Mouse (Mus musculus) spleen, adult 10 weeks (tissue): ENCODE data around the gene Mrgprb4. TPM values are rescaled to one million over a fixed set of nuclear protein-coding genes. Genes with fewer than 3 reads are reported as not detected.

ENCODE experiments used
- polyA plus RNA-seq: library from polyadenylated mRNA; stranded (reverse); fragments of 350-450 nt; fragmentation: Illumina TruSeq; extraction: RNeasy Lipid Tissue Mini Kit (QIAGEN cat#74804); gene quantifications from one replicate; pipeline ENCODE4 v1.2.3, GENCODE M21; 2015; ENCODE audit warnings: low replicate concordance; ENCODE audit not compliant: insufficient read depth

The Mrgprb4 gene
- polyA plus RNA-seq = not detected

DNA sequence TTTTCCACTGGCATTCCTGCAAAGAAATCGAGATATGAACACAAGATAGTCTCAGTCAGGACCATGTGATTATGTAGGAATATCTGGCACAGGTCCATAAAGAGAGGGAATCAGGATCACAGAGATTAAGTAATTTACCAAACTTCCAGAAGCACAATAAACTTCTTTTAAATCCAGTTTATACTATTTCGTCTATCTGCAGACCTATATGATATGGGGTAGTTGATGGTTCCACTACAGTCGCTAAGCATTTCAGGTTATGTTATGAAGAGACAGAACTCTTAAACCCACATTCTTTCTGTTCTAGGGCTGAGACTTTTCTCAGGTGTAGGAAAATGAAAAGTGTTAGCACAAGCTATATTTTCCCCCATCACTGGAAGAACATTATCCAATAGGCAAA, at the start of gene Mrgprb4:
Gene Mrgprb4 (minus strand): TSS at position 101 of the 400 bp plus-strand sequence.

DNA sequence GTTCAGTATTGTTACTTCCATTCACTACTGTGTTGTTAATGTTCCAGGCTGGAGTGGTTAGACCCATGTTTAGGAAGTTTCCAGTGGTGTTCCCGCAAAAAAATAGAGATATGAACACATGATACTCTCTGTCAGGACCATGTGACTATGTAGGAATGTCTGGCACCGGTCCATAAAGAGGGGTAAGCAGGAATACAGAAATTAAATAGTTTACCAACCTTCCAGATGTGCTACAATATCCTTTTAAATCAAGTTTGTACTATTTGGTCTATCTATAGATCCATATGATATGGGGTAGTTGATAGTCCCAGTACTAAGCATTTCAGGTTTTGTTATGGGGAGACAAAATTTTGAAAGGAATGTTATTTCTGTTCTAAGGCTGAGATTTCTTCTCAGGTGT, 30.2 kb downstream of the Mrgprb4 start, which contains the start of gene Mrgprb5:
Gene Mrgprb5 (minus strand): TSS at position 101 of the 400 bp plus-strand sequence.

Other genes with a start within 250 kb of the Mrgprb4 start
- not detected for gene Mrgpra4, start 217.2 kb downstream of the Mrgprb4 start, polyA plus RNA-seq
- gene Mrgprx1, start 171.7 kb downstream of the Mrgprb4 start, polyA plus RNA-seq = not detected
- not detected for gene Mrgprb5, start 30.3 kb downstream of the Mrgprb4 start, polyA plus RNA-seq
- not detected for gene Mrgprb8, start 189.2 kb upstream of the Mrgprb4 start, polyA plus RNA-seq